Mouse (Mus musculus) erythroid progenitor cell, adult 5-6 weeks (primary cell): ENCODE results near the gene Antxr1. TPM values are rescaled to one million over a fixed set of nuclear protein-coding genes. Genes with fewer than 3 reads are reported as not detected.

Experiments used
- ATAC-seq: replicated peaks from 2 replicates; pipeline ENCODE4 v1.8.0; 2016; ENCODE audit warnings: moderate number of reproducible peaks, mild to moderate bottlenecking, moderate TSS enrichment, inconsistent platforms; ENCODE audit not compliant: poor library complexity, low FRiP score, severe bottlenecking
- total RNA-seq, 2 experiments: library from RNA; stranded (forward) in 1 of 2; stranded (reverse) in 1 of 2; fragments of 150-400 nt in 1 of 2; fragments of 186-747, 209-891 nt in 1 of 2; gene quantifications; 2 replicates each; pipeline versions ENCODE4 v1.2.3 to v1.2.4; 2015 to 2017; ENCODE audit warnings: low replicate concordance in 2 of 2

Antxr1 gene
- total RNA-seq, 2 experiments from 2014 or later: 1.7 TPM; not detected in 1

DNA sequence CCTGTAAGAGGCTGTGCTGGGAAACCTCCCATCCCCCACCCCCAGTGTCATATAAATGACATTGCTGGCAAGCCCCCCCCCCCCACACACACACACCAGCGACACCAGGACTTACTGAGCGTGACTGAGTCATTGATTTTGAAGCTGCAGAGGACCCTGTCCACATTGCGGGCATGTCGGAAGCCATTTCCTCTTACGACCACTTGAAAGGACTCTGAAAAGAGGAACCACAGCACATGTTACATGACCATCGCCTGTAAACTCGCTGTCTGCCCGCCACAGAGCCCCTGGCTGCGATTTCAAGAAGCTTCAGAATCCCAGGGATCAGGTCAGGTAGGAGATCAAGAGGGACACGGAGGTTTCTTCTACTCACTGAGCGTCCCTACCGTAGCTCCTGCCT lies 80.0 kb downstream of the Antxr1 start:
- no peak for ATAC-seq

DNA sequence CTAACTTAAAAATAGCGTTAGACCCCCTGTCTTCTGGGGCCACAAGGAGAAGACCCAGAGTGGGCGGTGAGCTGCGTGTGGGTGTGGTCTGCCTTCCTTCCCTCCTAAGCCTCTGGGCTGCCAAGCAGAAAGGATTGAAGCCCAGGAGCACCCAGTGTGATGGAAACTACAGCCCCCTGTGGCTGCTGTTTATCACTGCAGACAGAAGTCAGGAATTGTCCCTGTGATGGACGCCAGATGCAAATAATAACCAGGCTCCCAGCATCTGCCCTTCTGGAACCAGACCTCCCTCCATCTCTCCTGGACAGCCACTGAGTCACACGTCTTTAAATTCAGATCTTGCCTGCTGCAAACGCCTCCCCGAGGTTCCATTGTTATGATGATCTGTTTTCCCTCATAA lies 80.9 kb downstream of the Antxr1 start:
- no peak for ATAC-seq

DNA sequence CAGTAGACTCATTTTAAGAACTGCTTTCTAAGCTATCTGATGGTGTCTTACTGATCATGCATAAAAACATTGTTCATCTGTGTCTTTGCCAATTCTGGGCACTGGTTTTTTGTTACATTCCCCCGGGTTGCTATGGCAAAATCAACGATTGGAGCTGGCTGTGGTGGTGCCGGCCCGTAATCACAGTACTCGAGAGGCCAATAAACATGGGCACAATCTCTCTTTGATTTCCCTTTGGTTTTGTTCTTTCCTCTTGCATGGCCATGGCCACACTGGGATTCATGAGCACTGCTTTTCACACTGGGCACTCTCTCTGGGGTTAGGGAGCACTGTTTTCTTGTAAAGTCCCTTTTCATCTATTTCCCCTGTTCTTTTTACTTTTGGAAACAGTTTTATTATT lies 83.9 kb downstream of the Antxr1 start:
- ATAC-seq: no peak

DNA sequence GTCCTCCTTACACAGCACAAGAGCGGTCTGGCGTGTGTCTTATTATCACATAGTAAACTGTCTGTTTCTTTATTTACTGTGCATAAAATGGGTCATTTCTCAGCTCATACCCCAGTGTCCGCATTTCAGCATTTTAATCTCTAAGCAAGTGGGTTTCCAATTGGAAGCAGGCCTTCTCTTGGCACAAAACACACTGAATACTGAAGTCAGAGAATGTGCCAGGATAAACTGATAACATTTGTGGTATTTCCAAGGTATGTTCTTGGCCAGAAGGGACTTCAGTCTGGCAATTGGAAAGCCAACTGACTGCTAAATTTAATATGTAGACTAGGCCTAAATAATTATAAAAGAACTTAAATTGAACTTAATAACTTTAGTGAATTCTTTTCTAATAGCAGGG lies 84.9 kb downstream of the Antxr1 start:
- ATAC-seq: no peak

DNA sequence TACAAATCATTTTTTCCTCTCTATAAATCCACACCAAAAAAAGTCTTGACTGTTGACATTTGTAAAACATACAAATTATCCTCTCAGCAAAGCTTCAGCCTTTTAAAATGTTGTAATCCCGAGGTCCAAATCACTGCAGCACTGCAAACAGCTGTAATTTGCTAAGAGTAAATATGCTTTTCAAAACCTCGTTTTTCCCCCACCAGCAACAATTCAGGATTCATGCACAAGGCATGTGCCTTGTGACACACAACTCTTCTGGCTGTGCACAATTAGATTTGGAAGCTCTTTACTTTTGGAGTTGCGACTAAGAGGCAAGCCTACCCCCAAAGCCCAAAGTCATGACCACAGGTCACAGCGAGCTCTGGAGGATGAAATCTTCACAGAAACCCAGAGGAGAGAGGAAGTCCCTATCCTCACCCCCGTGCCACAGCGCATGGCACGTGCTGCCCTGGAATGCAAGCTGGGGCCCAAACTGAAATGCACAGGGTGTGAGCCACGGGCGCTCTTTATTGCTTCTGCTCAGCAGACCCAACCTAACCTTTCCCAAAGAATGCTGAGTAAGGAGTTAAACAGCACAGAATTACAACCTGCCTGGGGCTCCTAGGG lies 87.3 kb downstream of the Antxr1 start:
- ATAC-seq: no peak

DNA sequence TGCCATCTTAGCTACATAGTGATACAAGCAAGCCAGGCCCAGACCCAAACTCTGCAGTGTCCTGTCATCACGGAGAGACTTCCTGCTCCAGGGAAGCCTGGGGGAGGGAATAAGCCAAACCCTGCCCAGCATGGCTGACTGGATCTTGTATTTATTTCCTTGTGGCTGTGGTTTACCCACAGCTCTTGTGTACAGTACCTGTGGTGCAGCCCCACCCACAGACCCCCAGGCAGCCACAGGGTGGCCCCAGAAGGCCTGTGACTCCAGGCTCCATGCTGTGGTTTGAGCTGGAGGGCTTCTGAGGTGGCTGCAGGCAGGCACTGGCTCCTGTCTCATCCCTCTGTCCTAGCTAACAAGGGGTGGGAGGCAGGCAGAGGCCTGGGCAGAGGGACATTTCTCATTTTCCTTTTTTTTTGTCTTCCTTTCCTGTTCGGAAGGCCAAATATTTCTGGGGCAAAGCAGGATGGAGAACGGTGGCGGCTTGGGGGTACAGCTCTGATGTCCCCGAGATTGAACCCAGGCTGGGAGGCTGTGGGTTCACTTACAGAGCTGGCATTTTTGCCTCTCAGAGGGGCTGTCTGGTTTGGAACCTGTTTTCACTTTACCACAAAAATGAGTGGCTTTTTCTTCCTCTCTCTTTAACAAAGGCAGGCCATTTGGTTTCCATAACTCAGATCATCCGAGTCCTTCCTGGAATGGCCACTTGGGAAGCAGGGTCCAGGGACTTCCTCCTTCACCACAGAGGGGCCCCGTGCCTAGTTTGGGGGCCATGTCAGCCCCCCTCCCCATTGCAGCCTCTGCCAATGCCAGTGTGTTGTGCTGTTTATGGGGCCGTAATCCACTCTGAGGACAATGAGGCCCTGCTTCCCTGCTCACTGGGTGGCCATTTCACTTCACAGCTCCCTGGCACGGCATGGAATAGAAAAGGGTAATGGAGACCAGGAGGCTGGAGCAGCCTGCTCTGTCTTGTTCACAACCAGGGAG lies 91.2 kb downstream of the Antxr1 start:
- ATAC-seq: no peak

DNA sequence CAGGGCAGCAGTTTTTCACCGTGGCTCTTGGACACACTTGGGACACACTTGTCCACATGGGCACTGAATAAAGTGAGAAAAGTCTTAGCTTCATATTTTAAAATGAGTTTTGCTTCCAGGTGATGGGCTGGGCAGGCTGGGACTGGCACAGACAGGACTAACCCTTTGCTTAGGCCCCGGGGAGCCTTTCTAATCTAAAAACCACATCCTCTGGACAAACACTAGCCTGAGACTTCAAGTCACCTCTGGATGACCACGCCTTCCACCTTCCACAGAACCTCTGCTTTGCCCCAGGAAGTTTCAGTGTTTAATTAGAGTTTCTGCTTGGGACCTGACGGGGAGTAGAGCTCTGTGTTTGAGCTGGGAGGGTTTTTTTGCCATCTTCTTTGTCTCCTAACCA lies 98.4 kb downstream of the Antxr1 start:
- ATAC-seq: no peak

DNA sequence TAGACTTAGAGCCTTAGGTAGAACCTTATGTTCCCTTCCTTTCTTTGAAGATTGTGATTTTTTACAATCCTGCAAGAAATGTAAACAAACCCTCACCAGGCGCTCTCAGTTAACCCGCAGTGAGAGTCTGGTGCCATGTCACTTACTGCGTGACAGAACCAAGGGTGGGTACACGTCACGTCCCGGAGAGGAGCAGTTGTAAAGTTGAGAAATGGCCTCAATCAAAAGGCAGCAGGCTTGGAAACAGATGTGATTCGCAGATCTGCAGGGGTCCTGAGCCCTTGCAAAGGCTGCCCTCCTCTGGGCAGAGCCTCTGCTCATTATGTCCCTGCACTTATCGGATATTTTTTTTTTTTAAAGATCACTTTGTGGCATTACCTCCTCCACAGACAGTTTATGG lies 99.6 kb downstream of the Antxr1 start:
- ATAC-seq: no peak

DNA sequence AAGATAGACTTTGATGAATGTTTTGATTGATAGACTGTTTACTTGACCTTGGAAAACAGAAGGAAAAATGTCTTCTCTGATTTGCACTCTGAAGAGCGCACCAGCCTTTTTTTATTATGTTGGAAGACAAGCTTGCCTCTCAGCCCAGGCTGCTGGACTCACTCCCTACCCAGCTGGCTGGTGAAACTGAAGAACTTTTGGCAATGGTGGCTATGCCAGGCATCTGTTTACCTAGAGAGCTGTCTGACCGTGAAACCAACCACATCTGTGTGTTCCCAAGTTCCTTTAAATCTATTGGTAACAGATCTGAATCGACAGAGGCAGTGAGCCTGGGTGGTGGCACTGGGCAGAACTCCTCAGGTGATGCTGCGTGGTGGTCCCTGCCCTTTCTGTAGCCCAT lies 102.5 kb downstream of the Antxr1 start:
- ATAC-seq: no peak

DNA sequence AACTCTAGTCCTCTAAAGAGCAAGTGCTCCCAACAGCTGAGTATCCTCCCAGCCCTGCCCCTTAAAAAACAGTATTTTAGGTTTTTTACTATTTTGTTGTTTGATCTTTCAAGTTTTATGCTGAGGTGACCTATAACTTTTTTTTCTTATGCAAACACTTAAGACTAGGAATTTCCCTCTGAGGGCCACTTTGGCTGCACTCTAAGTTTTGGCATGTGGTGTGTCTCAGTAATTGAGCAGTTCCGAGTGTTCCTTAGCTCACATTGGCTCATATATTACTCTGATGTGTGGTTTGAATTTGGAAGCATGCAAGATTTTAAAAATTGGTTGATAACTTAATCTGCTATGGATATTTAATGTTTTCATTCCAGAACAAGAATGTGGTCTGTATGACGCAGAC lies 105.6 kb downstream of the Antxr1 start:
- no peak for ATAC-seq

DNA sequence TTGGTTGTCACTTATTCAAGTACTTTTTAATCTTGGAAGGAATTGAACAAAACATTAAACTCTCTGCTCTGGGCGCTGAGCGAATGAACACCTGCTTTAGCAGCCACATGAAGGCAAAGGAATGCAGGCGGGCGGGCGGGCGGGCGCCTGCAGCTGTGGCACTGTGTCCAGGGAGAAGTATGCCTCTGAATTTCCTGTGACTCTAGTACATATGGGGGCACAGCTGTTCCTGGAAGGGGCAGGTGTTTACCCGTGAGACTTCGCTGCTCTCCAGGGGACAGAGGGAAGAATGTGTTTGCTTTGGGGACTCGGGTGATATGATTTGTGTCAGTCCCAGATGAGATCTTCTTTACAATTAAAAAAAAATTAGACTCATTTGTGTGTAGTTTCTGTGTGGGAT lies 107.7 kb downstream of the Antxr1 start:
- no peak for ATAC-seq

DNA sequence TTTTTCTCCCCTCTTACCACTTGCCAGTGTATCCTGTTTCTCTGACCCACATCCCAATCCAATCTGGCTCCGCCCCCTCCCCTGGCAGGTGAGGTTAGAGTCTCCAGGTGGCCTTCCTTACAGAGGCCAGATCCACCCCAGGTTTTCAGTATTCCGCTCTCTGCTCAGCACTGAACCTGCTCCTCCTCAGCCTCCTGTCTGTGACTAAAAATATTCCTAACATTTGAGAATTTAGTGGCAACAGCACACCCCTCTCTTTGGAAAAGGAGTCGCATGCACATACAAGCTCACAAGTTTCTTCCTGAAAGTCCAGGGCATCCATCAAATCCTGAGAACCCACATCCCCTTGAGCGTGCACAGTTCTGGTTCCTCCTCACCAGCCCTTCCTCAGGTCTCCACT lies 109.3 kb downstream of the Antxr1 start:
- no peak for ATAC-seq

DNA sequence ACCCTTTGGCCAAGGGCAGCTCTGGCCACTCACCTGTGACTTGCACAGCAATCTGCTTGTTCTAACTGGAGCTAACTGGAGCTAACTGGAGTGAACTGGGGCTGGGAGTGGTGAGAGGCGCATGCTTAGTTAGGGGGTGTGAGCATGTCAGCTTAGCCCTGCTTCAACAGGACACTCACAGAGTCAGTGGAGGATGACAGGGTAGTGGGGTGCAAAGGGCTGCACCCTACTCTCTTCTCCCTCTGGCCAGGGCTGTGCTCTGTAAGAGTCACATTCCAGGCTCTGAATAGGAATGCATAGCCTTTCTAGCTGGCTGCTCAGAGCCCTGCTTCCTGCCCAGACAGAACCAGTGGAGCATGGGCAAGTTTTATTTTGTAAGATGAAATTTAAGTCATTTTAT lies 110.3 kb downstream of the Antxr1 start:
- ATAC-seq: no peak

DNA sequence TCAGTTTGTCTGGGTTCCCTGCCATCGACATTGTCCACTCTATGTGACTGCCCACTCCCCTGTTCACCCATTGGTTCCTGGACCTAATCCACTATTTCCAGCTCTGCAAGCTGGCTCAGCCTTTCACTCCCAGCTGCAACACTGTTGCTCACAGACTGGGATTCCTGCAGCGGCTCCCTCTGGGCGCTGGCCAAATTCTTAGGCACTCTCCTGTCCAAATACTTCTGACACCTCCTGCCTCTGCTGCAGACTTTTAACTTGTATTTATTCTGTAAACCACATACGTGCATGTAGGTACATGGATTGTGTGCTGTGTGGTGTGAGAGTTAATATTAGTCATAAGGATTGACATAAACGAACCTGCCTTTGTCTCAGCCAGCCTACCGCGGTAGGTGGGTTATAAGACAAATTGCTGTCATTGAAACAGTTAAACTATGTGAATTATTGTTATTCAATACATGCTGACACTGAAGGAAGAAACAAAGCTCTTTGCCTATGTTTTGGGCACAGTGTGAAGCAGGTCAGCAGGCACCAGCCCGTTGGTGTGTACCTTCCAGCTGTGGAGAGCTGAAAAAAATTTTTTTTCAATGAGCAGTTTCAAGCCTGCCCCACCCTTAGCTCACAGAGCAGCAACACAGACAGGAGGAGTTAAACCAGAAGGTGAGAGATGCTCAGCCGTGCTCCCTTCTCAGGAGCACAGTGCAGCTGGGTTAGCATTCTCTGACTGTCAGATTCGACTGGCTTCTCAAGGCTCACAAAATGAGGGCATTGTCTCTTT lies 112.6 kb downstream of the Antxr1 start:
- ATAC-seq: no peak

DNA sequence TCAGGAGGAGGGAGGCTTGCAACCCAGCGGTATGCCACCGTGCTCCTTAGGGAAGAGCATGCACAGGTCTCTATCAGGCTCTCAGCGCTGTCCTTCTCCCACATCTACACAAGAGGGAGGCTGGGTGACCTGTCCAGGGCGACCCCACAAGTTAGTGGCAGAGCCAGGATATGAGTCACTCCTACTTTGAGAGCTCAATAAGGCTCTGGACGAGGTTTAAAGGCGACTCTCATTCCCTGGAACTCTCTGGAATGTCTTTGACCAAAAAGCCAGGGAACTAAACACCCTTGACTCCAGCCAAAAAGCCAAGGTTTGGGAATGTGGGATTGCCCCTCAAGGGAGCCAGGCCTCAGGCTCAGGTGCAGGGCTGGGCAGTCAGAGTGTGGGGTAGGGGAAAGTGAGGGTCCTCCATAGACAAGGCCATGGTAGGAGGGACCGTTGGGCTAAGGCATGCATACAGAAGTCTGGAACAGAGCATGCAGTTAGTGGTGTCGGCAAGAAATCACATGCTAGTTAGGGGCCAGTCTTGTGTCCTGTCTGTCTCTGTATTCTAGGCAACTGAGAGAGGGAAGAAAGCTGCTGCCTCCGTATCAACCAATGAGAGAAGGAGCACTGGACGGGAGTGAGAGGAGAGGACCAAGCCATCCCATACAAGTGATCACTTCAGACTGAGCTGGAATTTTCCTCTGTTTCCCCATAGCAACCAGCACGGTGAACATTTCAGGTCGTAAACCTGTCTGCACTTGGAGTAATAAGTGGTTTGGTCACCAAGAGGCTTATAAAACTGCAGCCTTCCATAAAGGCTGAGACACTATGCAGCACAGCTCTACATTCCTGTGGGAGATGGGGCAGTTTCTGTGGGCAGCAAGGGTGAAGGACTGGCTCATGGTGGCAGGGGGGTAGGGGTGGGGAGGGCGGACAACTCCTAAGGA lies 116.3 kb downstream of the Antxr1 start:
- ATAC-seq: no peak

DNA sequence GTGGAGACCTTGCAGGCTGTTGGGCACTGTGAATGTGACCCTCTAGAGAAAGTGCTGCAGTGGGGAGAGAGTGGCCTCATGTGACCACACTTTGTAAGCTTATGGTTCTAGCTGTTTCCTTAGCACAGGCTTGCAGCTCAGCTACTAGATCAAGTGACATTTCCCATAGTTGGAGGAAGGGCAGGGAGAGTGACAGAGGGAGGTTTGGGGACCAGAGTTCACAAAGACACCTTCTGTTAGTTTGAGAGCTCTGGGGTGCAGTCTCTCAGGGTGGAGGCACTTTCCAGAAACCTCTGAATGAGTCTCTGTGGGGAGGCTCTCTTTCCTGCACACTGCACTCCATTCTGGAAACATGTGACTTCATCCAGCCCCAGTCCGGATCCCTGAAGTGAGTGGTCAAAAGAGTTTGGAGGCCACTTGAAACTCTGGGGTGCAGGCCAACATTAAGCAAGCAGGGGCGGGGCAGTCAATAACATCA lies 119.5 kb downstream of the Antxr1 start:
- ATAC-seq: no peak

DNA sequence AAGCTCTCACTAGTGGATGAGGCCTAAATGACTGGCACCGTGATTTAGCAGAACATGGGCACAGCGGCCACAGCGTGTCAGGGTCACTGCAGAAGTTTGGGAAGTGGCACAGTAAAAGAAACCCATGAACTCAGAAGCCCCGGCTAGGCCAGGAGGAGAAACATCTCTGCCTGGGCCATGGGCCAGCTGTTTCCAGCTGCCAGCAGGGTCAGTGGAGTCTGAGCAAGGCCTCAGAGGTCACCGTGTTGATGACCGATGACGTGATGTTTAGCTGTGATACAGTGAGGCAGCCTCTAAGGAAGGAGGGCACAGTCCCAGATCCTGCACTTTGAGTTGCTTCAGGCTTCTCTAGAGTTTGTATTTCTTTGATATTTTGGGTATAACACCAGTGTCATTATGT lies 122.4 kb downstream of the Antxr1 start:
- no peak for ATAC-seq

DNA sequence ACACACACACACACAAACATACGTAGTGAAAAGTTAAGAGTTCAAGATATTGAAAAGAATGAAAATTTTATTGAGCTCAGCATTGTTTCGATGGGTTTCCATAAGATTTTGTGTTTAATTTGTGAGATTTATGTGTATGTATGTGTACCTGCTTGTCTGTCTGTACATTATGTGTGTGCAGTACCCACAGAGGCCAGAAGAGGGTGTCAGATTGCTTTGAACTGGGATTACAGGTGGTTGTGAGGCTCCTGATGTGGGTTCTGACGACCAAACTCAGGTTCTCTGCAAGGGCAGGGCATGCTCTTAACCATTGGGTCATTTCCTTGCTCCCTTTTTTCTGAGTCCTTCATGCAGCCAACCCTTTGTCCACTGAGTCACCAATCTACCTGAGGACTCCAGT lies 124.1 kb downstream of the Antxr1 start:
- ATAC-seq: no peak

DNA sequence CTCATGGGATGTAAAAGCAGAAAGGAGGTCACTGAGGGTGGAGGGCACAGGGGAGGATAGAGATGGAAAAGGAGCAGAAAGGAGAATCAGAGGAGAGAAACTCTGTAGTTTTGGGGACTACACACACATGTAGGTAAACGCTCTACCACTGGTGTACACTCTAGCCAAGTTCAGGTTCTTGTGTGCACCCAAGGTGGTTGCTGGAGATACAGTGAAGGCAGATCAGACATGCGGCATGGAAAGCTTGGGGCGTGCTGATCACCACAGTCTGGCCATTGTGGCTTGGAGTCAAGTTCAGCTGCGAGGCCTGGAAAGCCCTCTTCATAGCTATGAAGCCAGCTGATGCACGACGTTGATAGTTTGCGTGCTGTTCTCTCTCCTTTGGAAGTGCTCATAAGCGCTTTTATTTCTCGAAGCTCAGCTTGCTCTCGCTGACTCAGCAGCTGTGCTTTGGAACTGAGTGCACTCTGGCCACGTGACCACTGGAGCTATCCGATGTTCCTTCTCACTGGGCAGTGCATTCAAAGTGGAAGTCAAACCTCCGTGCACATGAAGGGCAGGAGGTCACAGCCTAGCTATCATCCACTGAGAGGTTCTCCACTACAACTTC lies 128.1 kb downstream of the Antxr1 start:
- ATAC-seq: no peak
